Mouse (Mus musculus) erythroblast, embryonic 14.5 days (primary cell): ENCODE measurements around the gene Cdkn1a.

Experiments
- GATA1 ChIP-seq: IDR thresholded peaks from 2 replicates; pipeline ENCODE4 v1.6.1; 2012; ENCODE audit warnings: low read length, inconsistent platforms, mixed read lengths
- TAL1 ChIP-seq: IDR thresholded peaks from 3 replicates; pipeline ENCODE4 v1.6.1; 2012; ENCODE audit warnings: low read length, inconsistent platforms, mixed read lengths

DNA sequence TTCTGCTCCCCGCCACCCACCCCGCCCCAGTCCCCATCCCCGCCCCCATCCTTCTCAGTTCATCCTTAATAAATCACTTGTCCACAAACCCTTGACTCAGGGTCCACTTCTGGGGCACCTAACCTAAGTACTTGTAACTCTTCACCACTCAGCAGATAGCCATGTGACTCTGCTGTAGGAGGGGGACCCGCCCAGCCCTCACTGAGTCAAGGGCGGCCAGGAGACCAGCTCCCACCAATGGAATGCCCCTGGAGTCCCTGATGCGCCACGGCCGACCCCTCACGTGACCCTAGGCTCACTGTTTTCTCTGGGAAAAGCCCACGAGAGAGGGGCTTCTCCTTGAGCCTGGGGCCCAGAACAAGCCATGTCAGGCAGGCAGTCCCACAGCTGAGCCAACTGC lies 21.7 kb upstream of the Cdkn1a start:
- TF ChIP-seq TAL1 (no peak), GATA1 (no peak)
